Mouse (Mus musculus): Measurements from ENCODE around the gene Sox1. TPM values are rescaled to one million over a fixed set of nuclear protein-coding genes. Genes with fewer than 3 reads are reported as not detected.

Gene Sox1
- not detected for total RNA-seq (2021)

- intact Hi-C loops (cut with DNase I) = no loop called here
- no peak for DNase-seq (ENCODE audit: low spot score)
Measured at GRCm38 (mm10) chr8:12395071-12396031, at the start of gene Sox1. Gene Sox1, plus strand, starts transcription at chr8:12395295.

GRCm38 (mm10) chr8:12345881-12346280 lies 49.2 kb upstream of the Sox1 start:
- no peak for DNase-seq (ENCODE audit: low spot score)
- intact Hi-C loops (cut with DNase I) = no loop called here

GRCm38 (mm10) chr8:12346870-12347269 lies 48.2 kb upstream of the Sox1 start:
- intact Hi-C loops (cut with DNase I) = no loop called here
- DNase-seq (ENCODE audit: low spot score) = no peak

- intact Hi-C loops (cut with DNase I) = no loop called here
- DNase-seq (ENCODE audit: low spot score) = no peak
Measured at GRCm38 (mm10) chr8:12348306-12348705, 46.8 kb upstream of the Sox1 start.

GRCm38 (mm10) chr8:12349591-12349990 lies 45.5 kb upstream of the Sox1 start:
- no peak for DNase-seq (ENCODE audit: low spot score)
- intact Hi-C loops (cut with DNase I) = no loop called here

GRCm38 (mm10) chr8:12351121-12351520 lies 44.0 kb upstream of the Sox1 start:
- intact Hi-C loops (cut with DNase I) = no loop called here
- DNase-seq (ENCODE audit: low spot score) = no peak

- intact Hi-C loops (cut with DNase I) = no loop called here
- DNase-seq (ENCODE audit: low spot score) = no peak
Measured at GRCm38 (mm10) chr8:12354406-12355025, 40.6 kb upstream of the Sox1 start.

GRCm38 (mm10) chr8:12368161-12368560 lies 26.9 kb upstream of the Sox1 start:
- intact Hi-C loops (cut with DNase I) = no loop called here
- DNase-seq (ENCODE audit: low spot score) = no peak

GRCm38 (mm10) chr8:12368856-12369255 lies 26.2 kb upstream of the Sox1 start:
- intact Hi-C loops (cut with DNase I) = no loop called here
- no peak for DNase-seq (ENCODE audit: low spot score)

GRCm38 (mm10) chr8:12381111-12381510 lies 14.0 kb upstream of the Sox1 start:
- no peak for DNase-seq (ENCODE audit: low spot score)
- intact Hi-C loops (cut with DNase I) = no loop called here

- intact Hi-C loops (cut with DNase I) = no loop called here
- DNase-seq (ENCODE audit: low spot score) = no peak
Measured at GRCm38 (mm10) chr8:12382707-12383561, 12.2 kb upstream of the Sox1 start.

GRCm38 (mm10) chr8:12383979-12384890 lies 10.9 kb upstream of the Sox1 start:
- intact Hi-C loops (cut with DNase I) = no loop called here
- no peak for DNase-seq (ENCODE audit: low spot score)

GRCm38 (mm10) chr8:12384996-12385685 lies 10.0 kb upstream of the Sox1 start:
- intact Hi-C loops (cut with DNase I) = no loop called here
- DNase-seq (ENCODE audit: low spot score) = no peak

GRCm38 (mm10) chr8:12385686-12386488 lies 9.2 kb upstream of the Sox1 start:
- intact Hi-C loops (cut with DNase I) = no loop called here
- DNase-seq (ENCODE audit: low spot score) = no peak

- intact Hi-C loops (cut with DNase I) = no loop called here
- DNase-seq (ENCODE audit: low spot score) = no peak
Measured at GRCm38 (mm10) chr8:12386530-12387222, 8.4 kb upstream of the Sox1 start.

GRCm38 (mm10) chr8:12387223-12387860 lies 7.8 kb upstream of the Sox1 start:
- intact Hi-C loops (cut with DNase I) = no loop called here

GRCm38 (mm10) chr8:12387901-12388300 lies 7.2 kb upstream of the Sox1 start:
- DNase-seq (ENCODE audit: low spot score) = no peak
- intact Hi-C loops (cut with DNase I) = no loop called here

More at GRCm38 (mm10) chr8:12387223-12387860, 7.8 kb upstream of the Sox1 start:
- no peak for DNase-seq (ENCODE audit: low spot score)

Data from heart, postnatal 25 days (tissue).